Mouse (Mus musculus) midbrain, embryonic 16.5 days (tissue): ENCODE measurements at regions not wholly inside any gene's neighbourhood (a gene's known extent, or its start where the extent isn't known, plus 50 kb on each side); places are given as distances from the start of the nearest gene placed in this dataset.

Source experiments
- ATAC-seq: fragments of 200-750 bp; cut with Nextera tagmentation; 2 replicates; pipeline ENCODE4 v1.8.0; 2017; ENCODE audit warnings: moderate TSS enrichment
- H3K27ac ChIP-seq: fragments of 300-500 bp; sonication (generic); 2 replicates; pipeline ENCODE4 v1.5.1; 2014; ENCODE audit warnings: mild to moderate bottlenecking, low read length, mixed read lengths
- H3K27me3 ChIP-seq: fragments of 300-500 bp; sonication (generic); 2 replicates; pipeline ENCODE4 v1.6.1; 2014; ENCODE audit warnings: low read depth, low read length, mixed read lengths; ENCODE audit not compliant: control insufficient read depth, insufficient read depth
- H3K36me3 ChIP-seq: fragments of 300-500 bp; sonication (generic); 2 replicates; pipeline ENCODE4 v1.6.1; 2014; ENCODE audit warnings: mild to moderate bottlenecking, low read length, moderate library complexity, mixed read lengths; ENCODE audit not compliant: control insufficient read depth, insufficient read depth
- H3K4me1 ChIP-seq: fragments of 300-500 bp; sonication (generic); 2 replicates; pipeline ENCODE4 v1.6.1; 2014; ENCODE audit warnings: mild to moderate bottlenecking, low read length, mixed read lengths; ENCODE audit not compliant: control insufficient read depth, insufficient read depth
- H3K4me2 ChIP-seq: fragments of 300-500 bp; sonication (generic); 2 replicates; pipeline ENCODE4 v1.6.1; 2014; ENCODE audit warnings: mild to moderate bottlenecking, low read length, mixed read lengths
- H3K4me3 ChIP-seq: fragments of 300-500 bp; sonication (generic); 2 replicates; pipeline ENCODE4 v1.5.1; 2014; ENCODE audit warnings: low read depth, mild to moderate bottlenecking, low read length, moderate library complexity, mixed read lengths
- H3K9ac ChIP-seq: fragments of 300-500 bp; sonication (generic); 2 replicates; pipeline ENCODE4 v1.6.1; 2014; ENCODE audit warnings: low read depth, low read length, mixed read lengths
- H3K9me3 ChIP-seq: fragments of 300-500 bp; sonication (generic); replicated peaks from 2 replicates; pipeline ENCODE4 v1.6.1; 2014; ENCODE audit warnings: mild to moderate bottlenecking, low read length, mixed read lengths; ENCODE audit not compliant: control insufficient read depth, poor library complexity, severe bottlenecking
- WGBS: fragments of 180-500 bp; shearing (Covaris S2); extraction: QIAGEN DNeasy Blood & Tissue Kit; methylation state at CpG from one replicate; pipeline ENCODE4 v1.1.7; 2014; 5-methylcytosine and 5-hydroxymethylcytosine counted together

- Histone ChIP-seq H3K4me1 (no peaks in the 10 kb centered on the region), H3K27me3 (no peaks in the 10 kb centered on the region), H3K9me3 (no peaks in the 10 kb centered on the region), H3K4me2 (no peak overlapping the region), H3K36me3 (no peaks in the 10 kb centered on the region), H3K27ac (no peak overlapping the region), H3K4me3 (no peak overlapping the region), H3K9ac (no peak overlapping the region)
- WGBS = 87% methylated on average over 4 of the region's 4 CpGs
- no peak for ATAC-seq
These were observed 92.8 kb downstream of the Gadd45g start for GRCm38 (mm10) chr13:51939262-51939661.

GRCm38 (mm10) chr13:51939715-51940114, 93.2 kb downstream of the Gadd45g start:
- no peak for ATAC-seq
- Histone ChIP-seq H3K4me3 (no peak overlapping the region), H3K27ac (no peak overlapping the region), H3K4me1 (no peaks in the 10 kb centered on the region), H3K4me2 (no peak overlapping the region), H3K9me3 (no peaks in the 10 kb centered on the region), H3K36me3 (no peaks in the 10 kb centered on the region), H3K27me3 (no peaks in the 10 kb centered on the region), H3K9ac (no peak overlapping the region)
- 97% methylated on average over 6 of the region's 6 CpGs for WGBS

- no peak overlapping the region for H3K4me3 ChIP-seq
- no peak overlapping the region for H3K4me2 ChIP-seq
- no peaks in the 10 kb centered on the region for H3K4me1 ChIP-seq
- H3K27ac ChIP-seq = no peak overlapping the region
- no peaks in the 10 kb centered on the region for H3K36me3 ChIP-seq
- no peaks in the 10 kb centered on the region for H3K27me3 ChIP-seq
- no peaks in the 10 kb centered on the region for H3K9me3 ChIP-seq
- no peak overlapping the region for H3K9ac ChIP-seq
- ATAC-seq = no peak
- 70% methylated on average over 3 of the region's 3 CpGs for WGBS
These were observed 99.7 kb downstream of the Gadd45g start for GRCm38 (mm10) chr13:51946171-51946570.

- ATAC-seq = no peak
- Histone ChIP-seq H3K4me2 (no peak overlapping the region), H3K27me3 (no peaks in the 10 kb centered on the region), H3K4me3 (no peak overlapping the region), H3K36me3 (no peaks in the 10 kb centered on the region), H3K9me3 (no peaks in the 10 kb centered on the region), H3K9ac (no peak overlapping the region), H3K27ac (no peak overlapping the region), H3K4me1 (no peaks in the 10 kb centered on the region)
- WGBS = 77% methylated on average over 3 of the region's 3 CpGs
These were observed 102.4 kb downstream of the Gadd45g start for GRCm38 (mm10) chr13:51948896-51949295.

- Histone ChIP-seq H3K9ac (no peak overlapping the region), H3K4me1 (no peaks in the 10 kb centered on the region), H3K9me3 (no peaks in the 10 kb centered on the region), H3K36me3 (no peaks in the 10 kb centered on the region), H3K27me3 (no peaks in the 10 kb centered on the region), H3K27ac (no peak overlapping the region), H3K4me3 (no peak overlapping the region), H3K4me2 (no peak overlapping the region)
- WGBS = 83% methylated on average over 7 of the region's 7 CpGs
- ATAC-seq = no peak
These were observed 105.1 kb downstream of the Gadd45g start for GRCm38 (mm10) chr13:51951506-51952038.

GRCm38 (mm10) chr13:51953084-51953483, 106.6 kb downstream of the Gadd45g start:
- H3K36me3 ChIP-seq = no peaks in the 10 kb centered on the region
- no peak overlapping the region for H3K9ac ChIP-seq
- WGBS = 85% methylated on average over 4 of the region's 4 CpGs
- H3K4me3 ChIP-seq = no peak overlapping the region
- H3K4me2 ChIP-seq = no peak overlapping the region
- no peak for ATAC-seq
- H3K27ac ChIP-seq = no peak overlapping the region
- no peaks in the 10 kb centered on the region for H3K9me3 ChIP-seq
- no peaks in the 10 kb centered on the region for H3K4me1 ChIP-seq
- H3K27me3 ChIP-seq = no peaks in the 10 kb centered on the region

- no peak for ATAC-seq
- WGBS = 73% methylated on average over 8 of the region's 8 CpGs
- H3K4me1 ChIP-seq = no peaks in the 10 kb centered on the region
These were observed 107.1 kb downstream of the Gadd45g start for GRCm38 (mm10) chr13:51953569-51953968.

GRCm38 (mm10) chr13:51957101-51957500, 110.6 kb downstream of the Gadd45g start:
- no peak for ATAC-seq
- no peak overlapping the region for H3K4me3 ChIP-seq
- no peaks in the 10 kb centered on the region for H3K9me3 ChIP-seq
- no peak overlapping the region for H3K27ac ChIP-seq
- H3K4me1 ChIP-seq = no peaks in the 10 kb centered on the region
- no peaks in the 10 kb centered on the region; the same call in 1 of the 2 replicates for H3K27me3 ChIP-seq
- WGBS = 82% methylated on average over 8 of the region's 8 CpGs
- H3K36me3 ChIP-seq = no peaks in the 10 kb centered on the region
- no peak overlapping the region for H3K9ac ChIP-seq
- no peak overlapping the region for H3K4me2 ChIP-seq

More at GRCm38 (mm10) chr13:51953569-51953968, 107.1 kb downstream of the Gadd45g start:
- Histone ChIP-seq H3K9ac (no peak overlapping the region), H3K27me3 (no peaks in the 10 kb centered on the region), H3K36me3 (no peaks in the 10 kb centered on the region), H3K4me3 (no peak overlapping the region), H3K27ac (no peak overlapping the region), H3K4me2 (no peak overlapping the region), H3K9me3 (no peaks in the 10 kb centered on the region)

GRCm38 (mm10) chr13:51959591-51959990, 113.1 kb downstream of the Gadd45g start:
- H3K36me3 ChIP-seq = no peaks in the 10 kb centered on the region
- H3K4me1 ChIP-seq = no peaks in the 10 kb centered on the region; the same call in 1 of the 2 replicates
- no peak overlapping the region for H3K4me2 ChIP-seq
- no peaks in the 10 kb centered on the region; the same call in 1 of the 2 replicates for H3K27me3 ChIP-seq
- no peak overlapping the region for H3K27ac ChIP-seq
- no peak for ATAC-seq
- WGBS = 86% methylated on average over 8 of the region's 8 CpGs
- no peak overlapping the region for H3K4me3 ChIP-seq
- no peaks in the 10 kb centered on the region for H3K9me3 ChIP-seq
- no peak overlapping the region for H3K9ac ChIP-seq
